Mouse (Mus musculus) kidney, adult 2 months (tissue): ENCODE measurements around the gene Dchs1.

Experiments
- CTCF ChIP-seq: fragments of 200-500 bp; conservative IDR thresholded peaks from 2 replicates; pipeline ENCODE4 v1.5.1; 2011; ENCODE audit warnings: low read depth, mild to moderate bottlenecking, control low read depth, low read length, moderate library complexity, mixed read lengths; ENCODE audit not compliant: insufficient read depth, insufficient read length
- POLR2A ChIP-seq: fragments of 200-500 bp; IDR thresholded peaks from one replicate; pipeline ENCODE4 v1.6.1; 2011; ENCODE audit warnings: low read depth, low read length, control low read depth

DNA sequence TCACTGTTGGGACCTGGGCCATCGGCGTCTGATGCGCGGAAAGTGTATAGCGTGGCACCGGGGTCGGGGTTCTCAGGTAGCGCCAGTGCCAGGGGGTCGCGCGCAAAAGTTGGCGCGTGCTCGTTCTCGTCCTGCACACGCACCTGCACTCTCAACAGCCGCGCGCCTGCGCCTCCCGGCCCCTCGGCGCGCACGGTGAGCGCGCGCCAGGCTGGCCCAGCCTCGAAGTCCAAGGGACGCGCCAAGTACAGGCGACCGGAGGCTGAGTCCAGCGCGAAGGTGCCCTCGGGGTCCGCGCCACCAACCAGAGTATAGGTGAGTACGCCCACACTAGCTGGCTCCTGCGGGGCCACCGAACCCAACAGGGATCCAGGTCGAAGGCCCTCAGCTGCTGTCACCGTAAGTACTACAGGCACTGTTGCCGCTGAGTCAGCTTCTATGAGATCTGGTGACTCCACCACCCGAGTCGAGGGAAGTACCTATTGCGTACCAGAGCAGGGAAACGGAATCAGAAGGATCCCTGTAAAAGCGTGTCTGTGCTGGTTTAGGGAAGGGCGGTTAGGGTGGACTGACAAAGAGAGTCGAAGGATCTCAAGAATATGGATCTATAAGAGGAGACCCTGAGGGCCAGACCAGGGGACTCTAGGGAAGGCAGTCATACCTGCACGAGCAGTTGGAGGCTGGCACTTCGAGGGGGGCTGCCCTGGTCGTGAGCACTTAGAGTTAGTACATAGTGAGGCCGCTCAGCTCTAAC lies 24.8 kb downstream of the Dchs1 start:
- TF ChIP-seq CTCF (no peak), POLR2A (no peak)
